Mouse (Mus musculus) kidney, adult 2 months (tissue): ENCODE data around the gene Mdk.

Experiments used
- CTCF ChIP-seq: fragments of 200-500 bp; conservative IDR thresholded peaks from 2 replicates; pipeline ENCODE4 v1.5.1; 2011; ENCODE audit warnings: low read depth, mild to moderate bottlenecking, control low read depth, low read length, moderate library complexity, mixed read lengths; ENCODE audit not compliant: insufficient read depth, insufficient read length
- POLR2A ChIP-seq: fragments of 200-500 bp; IDR thresholded peaks from one replicate; pipeline ENCODE4 v1.6.1; 2011; ENCODE audit warnings: low read depth, low read length, control low read depth

GRCm38 (mm10) chr2:91948792-91949241, 16.7 kb upstream of the Mdk start:
- TF ChIP-seq CTCF (no peak), POLR2A (no peak)
